Mouse (Mus musculus) hindbrain, embryonic 11.5 days (tissue): ENCODE data around the gene Rnf169. TPM values are rescaled to one million over a fixed set of nuclear protein-coding genes. Genes with fewer than 3 reads are reported as not detected.

Source experiments
- ATAC-seq: fragments of 200-750 bp; cut with Nextera tagmentation; 2 replicates; pipeline ENCODE4 v1.8.0; 2017; ENCODE audit warnings: mild to moderate bottlenecking, moderate TSS enrichment, moderate library complexity; ENCODE audit not compliant: low FRiP score
- DNase-seq: peaks from one replicate; pipeline ENCODE4 v3.0.0-alpha.2; 2015; ENCODE audit warnings: low spot score
- H3K27ac ChIP-seq: fragments of 300-500 bp; sonication (generic); 2 replicates; pipeline ENCODE4 v1.5.1; 2014; ENCODE audit warnings: mild to moderate bottlenecking, low read depth, low read length
- H3K27me3 ChIP-seq: fragments of 300-500 bp; sonication (generic); 2 replicates; pipeline ENCODE4 v1.6.1; 2014; ENCODE audit warnings: mild to moderate bottlenecking, low read length, moderate library complexity, mixed read lengths; ENCODE audit not compliant: control insufficient read depth, insufficient read depth
- H3K36me3 ChIP-seq: fragments of 300-500 bp; sonication (generic); 2 replicates; pipeline ENCODE4 v1.6.1; 2014; ENCODE audit warnings: mild to moderate bottlenecking, low read length, moderate library complexity, mixed read lengths; ENCODE audit not compliant: control insufficient read depth, insufficient read depth
- H3K4me1 ChIP-seq: fragments of 300-500 bp; sonication (generic); replicated peaks from 2 replicates; pipeline ENCODE4 v1.6.1; 2014; ENCODE audit warnings: low read length, mixed read lengths; ENCODE audit not compliant: control insufficient read depth, insufficient read depth
- H3K4me2 ChIP-seq: fragments of 300-500 bp; sonication (generic); replicated peaks from 2 replicates; pipeline ENCODE4 v1.6.1; 2014; ENCODE audit warnings: mild to moderate bottlenecking, low read depth, low read length
- H3K4me3 ChIP-seq: fragments of 300-500 bp; sonication (generic); 2 replicates; pipeline ENCODE4 v1.5.1; 2014; ENCODE audit warnings: low read depth, low read length
- H3K9ac ChIP-seq: fragments of 300-500 bp; sonication (generic); 2 replicates; pipeline ENCODE4 v1.6.1; 2014; ENCODE audit warnings: low read depth, low read length
- H3K9me3 ChIP-seq: fragments of 300-500 bp; sonication (generic); 2 replicates; pipeline ENCODE4 v1.6.1; 2016; ENCODE audit warnings: low read length; ENCODE audit not compliant: control insufficient read depth
- WGBS: fragments of 180-500 bp; shearing (Covaris S2); extraction: QIAGEN DNeasy Blood & Tissue Kit; methylation state at CpG from one replicate; pipeline ENCODE4 v1.1.7; 2014; 5-methylcytosine and 5-hydroxymethylcytosine counted together
- polyA plus RNA-seq: library from polyadenylated mRNA; unstranded; fragments of >200 nt; fragmentation: Nextera tagmentation; extraction: Ambion mirVana; gene quantifications from 2 replicates; pipeline ENCODE4 v1.2.1, GENCODE M21; 2014

The Rnf169 gene
- polyA plus RNA-seq: 6.9 and 8.4 TPM in 2 replicates

DNA sequence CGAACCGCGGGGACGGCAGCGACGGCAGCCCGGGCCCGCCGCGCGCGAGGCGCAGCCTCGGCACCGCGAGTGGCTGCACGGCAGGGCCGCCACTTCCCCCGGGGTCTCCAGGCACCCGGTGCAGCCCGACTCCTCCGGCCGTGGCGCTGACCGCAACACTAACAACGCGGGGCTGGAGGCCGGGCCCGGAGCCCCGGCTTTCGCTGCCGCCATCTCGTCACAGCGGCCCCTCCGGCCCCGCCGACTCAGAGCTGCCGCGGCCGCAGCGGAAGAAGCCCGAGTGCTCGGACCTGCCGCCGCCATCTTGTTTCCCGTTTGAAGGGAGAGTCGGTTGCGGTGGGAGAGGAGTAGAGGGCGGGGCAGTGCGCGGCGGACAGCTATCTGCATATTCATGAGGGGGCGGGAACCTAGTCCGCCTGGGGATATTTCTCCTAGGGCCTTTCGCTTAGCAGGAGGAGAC is at the start of gene Rnf169:
Gene Rnf169, minus strand, starts transcription at position 317 of the 460 bp plus-strand sequence.
- DNase-seq: peak; percentile 90
- Histone ChIP-seq H3K27me3 (no peaks in the 10 kb centered on the region), H3K4me3 (peak within 1 kb of the TSS; percentile 92), H3K27ac (peak within 1 kb of the TSS; percentile 93), H3K4me1 (no peaks in the 10 kb centered on the region), H3K9me3 (no peaks in the 10 kb centered on the region), H3K4me2 (peak within 1 kb of the TSS; percentile 63), H3K36me3 (no peaks in the 10 kb centered on the region), H3K9ac (peak within 1 kb of the TSS; percentile 91)
- peak; percentile 93 for ATAC-seq
- whole genome bisulfite sequencing: 0% methylated on average over 46 of the region's 55 CpGs

DNA sequence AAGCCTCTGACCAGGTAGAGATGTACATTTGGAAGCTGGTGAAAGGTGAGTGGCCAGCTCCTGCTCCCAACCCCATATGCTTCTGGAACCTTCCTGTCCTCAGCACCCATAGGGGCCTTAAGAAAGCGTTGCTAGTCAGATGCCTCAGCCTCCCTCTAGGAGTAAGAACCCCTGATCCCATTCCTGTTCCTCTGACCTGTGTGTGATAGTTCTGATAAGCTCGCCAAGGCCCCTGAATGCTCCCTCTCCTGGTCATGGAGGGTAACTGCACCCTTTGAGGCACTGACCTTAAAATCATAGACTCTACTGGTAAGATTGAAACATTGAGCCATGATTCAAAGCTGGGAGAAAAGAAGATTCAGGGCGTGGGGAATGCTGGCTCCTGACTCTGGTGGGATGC is 49.1 kb upstream of the Rnf169 start:
- H3K4me3 ChIP-seq: no peak overlapping the region
- WGBS: 37% methylated on average over 3 of the region's 3 CpGs
- DNase-seq: peak; percentile 49
- H3K4me1 ChIP-seq: no peaks in the 10 kb centered on the region
- H3K27ac ChIP-seq: no peak overlapping the region
- no peaks in the 10 kb centered on the region for H3K27me3 ChIP-seq
- H3K9ac ChIP-seq: no peak overlapping the region
- no peaks in the 10 kb centered on the region for H3K9me3 ChIP-seq
- H3K4me2 ChIP-seq: no peak overlapping the region
- no peaks in the 10 kb centered on the region for H3K36me3 ChIP-seq
- ATAC-seq: no peak

DNA sequence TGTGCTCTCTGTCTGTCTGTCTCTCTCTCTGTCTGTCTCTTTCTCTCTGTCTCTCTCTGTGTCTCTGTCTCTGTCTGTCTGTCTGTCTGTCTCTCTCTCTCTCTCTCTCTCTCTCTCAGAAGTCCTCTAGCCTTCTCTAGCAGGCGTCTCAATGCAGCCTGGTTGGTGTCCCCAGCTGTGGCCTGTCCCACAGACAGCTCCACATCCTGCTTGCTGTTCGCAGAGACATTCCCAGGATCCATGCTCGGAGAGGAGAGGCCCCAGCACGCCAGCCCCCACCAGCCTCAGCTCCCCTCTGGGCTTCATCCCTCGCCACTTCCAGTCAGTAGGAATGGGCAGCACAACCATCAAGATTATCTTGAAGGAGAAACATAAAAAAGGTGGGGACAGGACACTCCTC is 47.1 kb upstream of the Rnf169 start:
- Histone ChIP-seq H3K27me3 (no peaks in the 10 kb centered on the region), H3K27ac (no peak overlapping the region), H3K36me3 (no peaks in the 10 kb centered on the region), H3K9me3 (no peaks in the 10 kb centered on the region), H3K4me1 (no peaks in the 10 kb centered on the region), H3K9ac (no peak overlapping the region), H3K4me2 (no peak overlapping the region), H3K4me3 (no peak overlapping the region)
- DNase-seq (no peak), ATAC-seq (no peak)
- 67% methylated on average over 5 of the region's 5 CpGs for WGBS

DNA sequence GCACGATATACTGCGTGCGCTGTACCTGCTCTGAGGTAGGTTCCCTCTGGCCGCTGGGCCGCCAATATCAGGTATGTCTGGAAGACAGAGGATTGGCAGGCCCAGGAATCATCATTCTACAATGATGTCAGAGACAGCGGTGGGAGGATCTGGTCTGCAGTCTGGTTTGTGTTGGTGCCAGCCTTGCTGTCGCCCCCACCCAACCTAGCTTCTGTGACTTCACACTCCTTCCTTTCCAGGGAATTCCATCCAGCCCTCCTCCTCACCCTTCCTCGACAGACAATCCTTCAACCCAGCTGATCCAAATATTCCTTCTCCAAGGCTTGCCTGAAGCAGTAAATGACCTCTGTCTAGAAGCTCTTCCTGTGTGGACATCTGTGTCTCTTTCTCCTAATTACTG is 36.8 kb upstream of the Rnf169 start:
- Histone ChIP-seq H3K4me3 (no peak overlapping the region), H3K27me3 (no peaks in the 10 kb centered on the region), H3K4me2 (no peak overlapping the region), H3K9ac (no peak overlapping the region), H3K27ac (no peak overlapping the region), H3K4me1 (no peaks in the 10 kb centered on the region), H3K36me3 (no peaks in the 10 kb centered on the region), H3K9me3 (no peaks in the 10 kb centered on the region)
- no peak for ATAC-seq
- WGBS: 92% methylated on average over 8 of the region's 8 CpGs
- DNase-seq: no peak

DNA sequence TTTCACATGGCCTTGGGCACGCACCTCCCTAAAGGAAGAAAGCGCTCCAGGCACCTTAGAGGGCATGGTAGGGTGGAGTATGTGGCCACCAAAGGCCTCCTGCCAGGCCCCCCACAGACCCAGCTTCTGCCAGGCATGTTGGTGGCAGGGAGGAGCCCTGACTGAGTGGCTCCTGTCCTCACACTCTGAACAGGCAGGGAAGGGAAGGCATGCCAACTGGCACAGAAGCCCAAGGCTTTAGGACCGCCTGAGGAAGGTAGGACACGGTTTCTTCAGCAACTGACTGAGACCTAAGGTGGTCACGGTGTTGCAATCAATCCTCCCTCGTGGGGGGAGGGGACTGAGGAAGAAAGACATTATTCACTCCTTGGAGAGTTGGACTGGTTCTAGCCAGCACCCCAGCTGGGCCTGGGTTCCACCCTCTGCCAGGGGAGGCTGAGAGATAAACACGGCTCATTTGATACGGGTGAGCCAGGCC is 33.9 kb upstream of the Rnf169 start:
- 54% methylated on average over 8 of the region's 8 CpGs for WGBS
- Histone ChIP-seq H3K36me3 (no peaks in the 10 kb centered on the region), H3K4me3 (no peak overlapping the region), H3K4me2 (no peak overlapping the region), H3K9ac (no peak overlapping the region), H3K27ac (no peak overlapping the region), H3K27me3 (peaks cover 2% of the 10 kb centered on the region; the same call in 1 of the 2 replicates), H3K4me1 (no peaks in the 10 kb centered on the region), H3K9me3 (no peaks in the 10 kb centered on the region)
- ATAC-seq (no peak), DNase-seq (no peak)

DNA sequence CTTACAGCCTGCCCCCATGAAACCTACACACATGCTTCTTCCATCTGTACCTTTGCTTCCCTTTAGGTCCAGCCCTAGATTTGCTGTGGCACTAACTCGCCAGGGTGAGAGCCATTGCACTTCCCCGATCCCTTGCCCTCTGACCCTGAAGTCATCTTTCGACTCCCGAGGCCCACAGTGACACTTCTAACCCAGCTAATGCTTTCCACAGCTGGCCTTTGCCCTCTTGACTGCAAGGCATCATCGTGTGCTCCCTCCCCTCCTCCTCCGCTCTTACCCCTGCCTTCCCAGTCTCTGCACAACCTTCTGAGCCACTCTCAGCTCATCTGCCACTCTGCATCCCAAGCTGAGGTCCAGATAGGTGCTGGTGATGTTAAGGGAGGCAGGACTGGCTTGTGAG is 32.3 kb upstream of the Rnf169 start:
- WGBS: 25% methylated on average over 6 of the region's 6 CpGs
- Histone ChIP-seq H3K9ac (no peak overlapping the region), H3K4me2 (no peak overlapping the region), H3K27me3 (peaks cover 7% of the 10 kb centered on the region), H3K4me1 (no peaks in the 10 kb centered on the region), H3K36me3 (no peaks in the 10 kb centered on the region), H3K4me3 (no peak overlapping the region), H3K27ac (no peak overlapping the region), H3K9me3 (no peaks in the 10 kb centered on the region)
- no peak for ATAC-seq
- DNase-seq: no peak

DNA sequence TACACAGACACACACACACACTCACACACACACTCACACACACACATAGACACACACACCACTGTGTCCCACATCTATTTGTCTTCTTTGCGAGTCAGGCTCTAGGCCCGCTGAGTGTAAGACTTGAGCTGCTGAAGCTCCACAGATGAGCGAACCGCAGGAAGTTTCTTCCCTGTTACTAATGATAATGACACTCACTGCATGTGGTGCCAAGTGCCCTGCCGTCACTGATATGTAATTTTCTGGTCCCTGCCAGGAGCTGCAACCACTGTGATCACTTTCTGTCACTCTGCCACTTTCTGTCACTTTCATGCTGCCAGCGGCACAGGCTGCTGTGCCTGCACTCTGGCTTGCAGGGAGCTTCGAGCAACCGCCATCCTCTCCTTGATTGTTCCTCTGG is 31.8 kb upstream of the Rnf169 start:
- Histone ChIP-seq H3K4me3 (no peak overlapping the region), H3K4me1 (no peaks in the 10 kb centered on the region), H3K9me3 (no peaks in the 10 kb centered on the region), H3K4me2 (no peak overlapping the region), H3K36me3 (no peaks in the 10 kb centered on the region), H3K9ac (no peak overlapping the region), H3K27me3 (peaks cover 11% of the 10 kb centered on the region), H3K27ac (no peak overlapping the region)
- WGBS: 65% methylated on average over 8 of the region's 8 CpGs
- no peak for ATAC-seq
- DNase-seq: no peak

DNA sequence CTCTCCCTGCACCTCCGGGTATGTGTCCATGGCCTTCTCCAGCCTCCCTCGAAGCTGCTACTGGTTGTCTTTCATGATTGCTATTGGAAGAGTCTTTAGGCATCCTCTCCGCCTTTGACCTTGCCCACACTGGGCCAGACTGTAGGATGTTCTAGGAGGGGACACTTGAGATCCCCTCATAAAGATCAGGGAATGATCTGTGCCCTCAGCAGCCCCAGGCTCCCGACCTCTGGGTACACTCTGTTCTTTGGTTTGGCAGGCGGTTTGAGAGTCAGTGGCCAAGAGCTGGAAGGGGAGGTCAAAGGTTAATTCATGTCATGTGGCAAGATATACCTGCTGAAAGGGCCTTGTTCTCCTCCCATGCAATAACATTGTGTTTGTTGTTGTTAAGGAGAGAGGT is 30.5 kb upstream of the Rnf169 start:
- DNase-seq (no peak), ATAC-seq (no peak)
- Histone ChIP-seq H3K9ac (no peak overlapping the region), H3K4me2 (no peak overlapping the region), H3K4me1 (no peaks in the 10 kb centered on the region), H3K9me3 (no peaks in the 10 kb centered on the region), H3K36me3 (no peaks in the 10 kb centered on the region), H3K4me3 (no peak overlapping the region), H3K27ac (no peak overlapping the region), H3K27me3 (peaks cover 21% of the 10 kb centered on the region)
- WGBS: 53% methylated on average over 5 of the region's 5 CpGs

DNA sequence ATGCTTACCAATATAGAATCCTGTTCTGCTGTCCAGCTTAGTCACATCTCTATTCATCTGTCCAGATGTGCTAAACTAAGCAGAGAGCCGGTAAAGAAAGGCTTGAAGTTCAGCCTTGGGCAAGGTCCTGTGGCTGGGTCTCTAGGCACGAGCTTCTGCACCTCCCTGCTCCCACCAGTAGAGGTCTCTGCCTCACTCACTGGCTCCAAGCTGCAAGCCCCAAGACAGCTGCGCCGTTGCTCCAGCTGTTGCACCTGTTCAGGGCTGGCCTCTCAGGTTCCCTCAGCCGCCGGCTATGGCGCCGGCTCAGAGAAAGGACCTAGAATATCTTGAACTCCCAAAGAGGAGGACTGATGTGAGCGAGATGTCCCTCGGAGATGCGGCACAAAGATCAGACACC is 29.4 kb upstream of the Rnf169 start:
- ATAC-seq: 0 out of 2 replicates have a peak, but pooled peaks have one; percentile 30
- H3K4me3 ChIP-seq: no peak overlapping the region
- no peak overlapping the region for H3K27ac ChIP-seq
- peaks cover 32% of the 10 kb centered on the region for H3K27me3 ChIP-seq
- peak; percentile 81 for DNase-seq
- WGBS: 17% methylated on average over 11 of the region's 11 CpGs
- no peaks in the 10 kb centered on the region for H3K9me3 ChIP-seq
- no peak overlapping the region for H3K9ac ChIP-seq
- H3K36me3 ChIP-seq: no peaks in the 10 kb centered on the region
- no peak overlapping the region for H3K4me2 ChIP-seq
- no peaks in the 10 kb centered on the region for H3K4me1 ChIP-seq
